Comparison of ENCODE assay signal across 32 mouse cellular contexts in the genomic region with DNA sequence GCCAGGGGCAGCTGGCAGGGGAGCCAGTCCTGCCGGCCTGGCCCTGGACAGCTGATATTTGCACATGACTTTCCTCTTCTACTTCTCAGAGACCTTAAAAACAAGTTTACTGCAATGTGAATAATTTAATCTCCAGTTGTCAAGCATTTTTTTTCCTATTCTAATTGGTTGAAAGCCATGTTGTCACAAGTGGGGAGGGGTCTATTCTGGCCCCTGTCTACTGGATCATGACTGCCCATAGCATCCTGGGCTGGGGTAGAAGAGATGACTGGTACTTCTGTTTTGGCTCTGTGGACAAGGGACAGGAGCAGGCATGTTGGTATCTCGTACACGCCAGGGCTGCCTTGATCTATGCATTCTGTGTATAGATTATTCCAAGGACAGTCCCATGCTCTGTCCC. TPM values are rescaled to one million over a fixed set of nuclear protein-coding genes. Genes with fewer than 3 reads are reported as not detected.
A peak's percentile ranks its signal among the peaks of the same experiment; 100 is the strongest.
DNase-seq lines count a peak whose midpoint lies in the region; ATAC-seq and TF ChIP-seq lines count a peak whose summit lies in the region.
"Had no signal": no experiment of that assay in that cellular context is flagged by ENCODE, and none has a peak within 500 bp of the region (broad histone marks: within the 10 kb centered on the region; RNA-seq: fewer than 3 reads in every experiment).

No protein-coding gene starts in this region.

- no peak overlapping the region for H3K4me2 ChIP-seq in hindbrain, embryonic 12.5 days (replicated peaks)
- no peak overlapping the region for H3K4me2 ChIP-seq in hindbrain, postnatal 0 days (ENCODE audit: low read depth, low read length)
- no peak overlapping the region for H3K4me2 ChIP-seq in midbrain, embryonic 12.5 days (replicated peaks)
- H3K4me2 ChIP-seq in hindbrain, embryonic 16.5 days (ENCODE audit: low read length), result no peak overlapping the region
- no peak overlapping the region for H3K4me2 ChIP-seq in midbrain, embryonic 15.5 days
- H3K4me2 ChIP-seq: limb, embryonic 15.5 days; lung, embryonic 14.5 days had no signal

- no peak for DNase-seq in hindbrain, postnatal 0 days (ENCODE audit: low spot score)
- DNase-seq in midbrain, embryonic 10.5 days (ENCODE audit: low spot score), result no peak
- DNase-seq in left cerebral cortex, adult 9 months (ENCODE audit: low spot score in 2 of 2), result no peak
- DNase-seq in cerebellum, adult 18-20 months, result no peak
- DNase-seq: adrenal gland, postnatal 25 days; B cell, adult 2 months; cerebellum, adult 11-12 months; gastrocnemius, postnatal 10 days; heart, postnatal 14 days; kidney, adult 9 months; kidney, postnatal 10 days; layer of hippocampus, postnatal 36 days; lung, embryonic 14.5 days; lung, postnatal 14 days had no signal

- WGBS in hindbrain, embryonic 12.5 days, result 80% methylated on average over 3 of the region's 3 CpGs
- 84% methylated on average over 3 of the region's 3 CpGs for WGBS in hindbrain, postnatal 0 days
- 84% methylated on average over 3 of the region's 3 CpGs for WGBS in midbrain, embryonic 12.5 days
- WGBS in midbrain, embryonic 10.5 days, result 89% methylated on average over 3 of the region's 3 CpGs
- WGBS in hindbrain, embryonic 16.5 days, result 75% methylated on average over 3 of the region's 3 CpGs
- 74% methylated on average over 3 of the region's 3 CpGs for WGBS in midbrain, embryonic 15.5 days

- no peak overlapping the region for H3K9ac ChIP-seq in hindbrain, embryonic 12.5 days
- no peak overlapping the region for H3K9ac ChIP-seq in hindbrain, postnatal 0 days (replicated peaks; ENCODE audit: low read length)
- H3K9ac ChIP-seq in midbrain, embryonic 12.5 days (replicated peaks), result no peak overlapping the region
- no peak overlapping the region for H3K9ac ChIP-seq in hindbrain, embryonic 16.5 days (ENCODE audit: low read depth, low read length)
- no peak overlapping the region for H3K9ac ChIP-seq in midbrain, embryonic 15.5 days
- H3K9ac ChIP-seq: limb, embryonic 15.5 days; lung, embryonic 14.5 days had no signal

- peak overlapping the region; percentile 41; the same call in 1 of the 2 replicates for H3K27ac ChIP-seq in hindbrain, embryonic 12.5 days
- H3K27ac ChIP-seq in hindbrain, postnatal 0 days, result no peak overlapping the region
- peak overlapping the region; percentile 49; the same call in 1 of the 2 replicates for H3K27ac ChIP-seq in midbrain, embryonic 12.5 days (replicated peaks)
- H3K27ac ChIP-seq in midbrain, embryonic 10.5 days (replicated peaks), result no peak overlapping the region
- H3K27ac ChIP-seq in hindbrain, embryonic 16.5 days (ENCODE audit: low read depth, low read length), result peak overlapping the region; percentile 32; the same call in 1 of the 2 replicates
- 0 out of 2 replicates have a peak overlapping the region, but pooled peaks have one; percentile 18 for H3K27ac ChIP-seq in midbrain, embryonic 15.5 days
- H3K27ac ChIP-seq: limb, embryonic 10.5 days; limb, embryonic 15.5 days had no signal

- no peaks in the 10 kb centered on the region for H3K27me3 ChIP-seq in hindbrain, embryonic 12.5 days
- no peaks in the 10 kb centered on the region for H3K27me3 ChIP-seq in hindbrain, postnatal 0 days (ENCODE audit: insufficient read depth, low read length)
- H3K27me3 ChIP-seq in midbrain, embryonic 12.5 days, result no peaks in the 10 kb centered on the region; the same call in 1 of the 2 replicates
- H3K27me3 ChIP-seq in midbrain, embryonic 10.5 days (ENCODE audit: low read depth, poor library complexity, severe bottlenecking), result no peaks in the 10 kb centered on the region
- no peaks in the 10 kb centered on the region for H3K27me3 ChIP-seq in hindbrain, embryonic 16.5 days (replicated peaks; ENCODE audit: control insufficient read depth, insufficient read depth, low read length)
- no peaks in the 10 kb centered on the region for H3K27me3 ChIP-seq in midbrain, embryonic 15.5 days (replicated peaks)
- H3K27me3 ChIP-seq: limb, embryonic 15.5 days had no signal

- H3K9me3 ChIP-seq in hindbrain, embryonic 12.5 days (replicated peaks), result no peaks in the 10 kb centered on the region
- no peaks in the 10 kb centered on the region for H3K9me3 ChIP-seq in hindbrain, postnatal 0 days (ENCODE audit: low read length)
- H3K9me3 ChIP-seq in midbrain, embryonic 12.5 days, result no peaks in the 10 kb centered on the region
- H3K9me3 ChIP-seq in midbrain, embryonic 10.5 days (replicated peaks), result no peaks in the 10 kb centered on the region
- H3K9me3 ChIP-seq in hindbrain, embryonic 16.5 days (ENCODE audit: control insufficient read depth, low read length), result no peaks in the 10 kb centered on the region
- H3K9me3 ChIP-seq in midbrain, embryonic 15.5 days, result no peaks in the 10 kb centered on the region
- H3K9me3 ChIP-seq: limb, embryonic 10.5 days; limb, embryonic 15.5 days had no signal

- no peak for ATAC-seq in hindbrain, embryonic 12.5 days (ENCODE audit: low FRiP score)
- ATAC-seq in hindbrain, postnatal 0 days, result no peak
- ATAC-seq in midbrain, embryonic 12.5 days (ENCODE audit: low FRiP score, low read depth), result no peak
- ATAC-seq in hindbrain, embryonic 16.5 days, result no peak
- ATAC-seq in midbrain, embryonic 15.5 days (replicated peaks), result no peak
- ATAC-seq: forebrain, embryonic 16.5 days; intestine, postnatal 0 days had no signal

- H3K4me3 ChIP-seq in hindbrain, embryonic 12.5 days, result no peak overlapping the region
- H3K4me3 ChIP-seq in hindbrain, postnatal 0 days (ENCODE audit: low read length), result no peak overlapping the region
- H3K4me3 ChIP-seq in midbrain, embryonic 12.5 days, result no peak overlapping the region
- no peak overlapping the region for H3K4me3 ChIP-seq in midbrain, embryonic 10.5 days
- H3K4me3 ChIP-seq in hindbrain, embryonic 16.5 days (ENCODE audit: low read length), result no peak overlapping the region
- no peak overlapping the region for H3K4me3 ChIP-seq in midbrain, embryonic 15.5 days
- H3K4me3 ChIP-seq: limb, embryonic 10.5 days; limb, embryonic 15.5 days; myocyte had no signal

- TF ChIP-seq CTCF in hindbrain, postnatal 0 days (IDR thresholded peaks at IDR 0.05; ENCODE audit: low read depth), result no peak

- H3K4me1 ChIP-seq in hindbrain, embryonic 12.5 days, result peaks cover 41% of the 10 kb centered on the region
- peaks cover 12% of the 10 kb centered on the region for H3K4me1 ChIP-seq in hindbrain, postnatal 0 days (ENCODE audit: insufficient read depth, low read length)
- H3K4me1 ChIP-seq in midbrain, embryonic 12.5 days, result peaks cover 30% of the 10 kb centered on the region
- H3K4me1 ChIP-seq in midbrain, embryonic 10.5 days, result peaks cover 36% of the 10 kb centered on the region
- H3K4me1 ChIP-seq in hindbrain, embryonic 16.5 days (ENCODE audit: control insufficient read depth, insufficient read depth, low read depth, low read length), result peaks cover 27% of the 10 kb centered on the region
- peaks cover 41% of the 10 kb centered on the region for H3K4me1 ChIP-seq in midbrain, embryonic 15.5 days

- H3K36me3 ChIP-seq in hindbrain, embryonic 12.5 days, result peaks cover 82% of the 10 kb centered on the region
- peaks cover 35% of the 10 kb centered on the region; the same call in 1 of the 2 replicates for H3K36me3 ChIP-seq in hindbrain, postnatal 0 days (ENCODE audit: insufficient read depth, low read length)
- peaks cover 71% of the 10 kb centered on the region for H3K36me3 ChIP-seq in midbrain, embryonic 12.5 days
- peaks cover 80% of the 10 kb centered on the region for H3K36me3 ChIP-seq in midbrain, embryonic 10.5 days
- H3K36me3 ChIP-seq in hindbrain, embryonic 16.5 days (ENCODE audit: control insufficient read depth, insufficient read depth, low read length), result peaks cover 38% of the 10 kb centered on the region
- H3K36me3 ChIP-seq in midbrain, embryonic 15.5 days (replicated peaks), result peaks cover 10% of the 10 kb centered on the region

RNA-seq across cellular contexts. Expression of a gene that starts 9.2 kb away (rescaled TPM):
- 85.6 and 86.3 TPM in 2 replicates for polyA plus RNA-seq in hindbrain, embryonic 12.5 days (2016; fragmentation: Nextera tagmentation; extraction: Ambion mirVana)
- 84.0 and 84.9 TPM in 2 replicates for total RNA-seq in hindbrain, postnatal 0 days (2014; rRNA removed)
- polyA plus RNA-seq in hindbrain, postnatal 0 days (2015; fragmentation: Nextera tagmentation; extraction: Ambion mirVana), result 54.7 and 56.7 TPM in 2 replicates
- 83.4 and 88.5 TPM in 2 replicates for polyA plus RNA-seq in midbrain, embryonic 12.5 days (2016; fragmentation: Nextera tagmentation; extraction: Ambion mirVana)
- polyA plus RNA-seq in midbrain, embryonic 10.5 days (2016; fragmentation: Nextera tagmentation; extraction: Ambion mirVana), result 17.2 and 39.7 TPM in 2 replicates
- 72.1 and 81.0 TPM in 2 replicates for polyA plus RNA-seq in hindbrain, embryonic 16.5 days (2015; fragmentation: Nextera tagmentation; extraction: Ambion mirVana)
- 103 and 106 TPM in 2 replicates for polyA plus RNA-seq in midbrain, embryonic 15.5 days (2015; fragmentation: Nextera tagmentation; extraction: Ambion mirVana)

RNA-seq across cellular contexts. Expression of a gene that starts 29.3 kb away (rescaled TPM):
- 36.5 and 37.3 TPM in 2 replicates for polyA plus RNA-seq in hindbrain, embryonic 12.5 days (2016; fragmentation: Nextera tagmentation; extraction: Ambion mirVana)
- total RNA-seq in hindbrain, postnatal 0 days (2014; rRNA removed), result 44.0 and 53.5 TPM in 2 replicates
- 31.3 and 34.7 TPM in 2 replicates for polyA plus RNA-seq in hindbrain, postnatal 0 days (2015; fragmentation: Nextera tagmentation; extraction: Ambion mirVana)
- 42.9 and 46.1 TPM in 2 replicates for polyA plus RNA-seq in midbrain, embryonic 12.5 days (2016; fragmentation: Nextera tagmentation; extraction: Ambion mirVana)
- 61.7 and 70.5 TPM in 2 replicates for polyA plus RNA-seq in midbrain, embryonic 10.5 days (2016; fragmentation: Nextera tagmentation; extraction: Ambion mirVana)
- polyA plus RNA-seq in hindbrain, embryonic 16.5 days (2015; fragmentation: Nextera tagmentation; extraction: Ambion mirVana), result 29.3 and 35.2 TPM in 2 replicates
- polyA plus RNA-seq in midbrain, embryonic 15.5 days (2015; fragmentation: Nextera tagmentation; extraction: Ambion mirVana), result 33.3 TPM in 2 replicates

RNA-seq across cellular contexts. Expression of a gene that starts 41.8 kb away (rescaled TPM):
- not detected in 2 replicates for polyA plus RNA-seq in hindbrain, embryonic 12.5 days (2016; fragmentation: Nextera tagmentation; extraction: Ambion mirVana)
- total RNA-seq in hindbrain, postnatal 0 days (2014; rRNA removed), result not detected in 2 replicates
- not detected in 2 replicates for polyA plus RNA-seq in hindbrain, postnatal 0 days (2015; fragmentation: Nextera tagmentation; extraction: Ambion mirVana)
- not detected in 2 replicates for polyA plus RNA-seq in midbrain, embryonic 12.5 days (2016; fragmentation: Nextera tagmentation; extraction: Ambion mirVana)
- polyA plus RNA-seq in midbrain, embryonic 10.5 days (2016; fragmentation: Nextera tagmentation; extraction: Ambion mirVana), result not detected in 2 replicates
- not detected in 2 replicates for polyA plus RNA-seq in hindbrain, embryonic 16.5 days (2015; fragmentation: Nextera tagmentation; extraction: Ambion mirVana)
- polyA plus RNA-seq in midbrain, embryonic 15.5 days (2015; fragmentation: Nextera tagmentation; extraction: Ambion mirVana), result not detected in 2 replicates
- total RNA-seq: adrenal gland, adult 18-20 months; adrenal gland, postnatal 25 days; gastrocnemius, postnatal 10 days; heart, postnatal 14 days; layer of hippocampus, postnatal 36 days; left cerebral cortex, postnatal 10 days had no signal
- polyA plus RNA-seq: embryonic facial prominence, embryonic 11.5 days; forebrain, embryonic 16.5 days; heart, embryonic 14.5 days; large intestine, adult 2 months; limb, embryonic 10.5 days; limb, embryonic 15.5 days; lung, embryonic 14.5 days; myocyte; neural tube, embryonic 14.5 days; small intestine, adult 2 months; stomach, embryonic 14.5 days; testis, adult 2 months had no signal

RNA-seq across cellular contexts. Expression of a gene that starts 49.9 kb away (rescaled TPM):
- 89.5 and 95.8 TPM in 2 replicates for polyA plus RNA-seq in hindbrain, embryonic 12.5 days (2016; fragmentation: Nextera tagmentation; extraction: Ambion mirVana)
- total RNA-seq in hindbrain, postnatal 0 days (2014; rRNA removed), result 62.8 and 77.5 TPM in 2 replicates
- 74.1 and 80.2 TPM in 2 replicates for polyA plus RNA-seq in hindbrain, postnatal 0 days (2015; fragmentation: Nextera tagmentation; extraction: Ambion mirVana)
- polyA plus RNA-seq in midbrain, embryonic 12.5 days (2016; fragmentation: Nextera tagmentation; extraction: Ambion mirVana), result 87.5 and 88.6 TPM in 2 replicates
- 106 and 108 TPM in 2 replicates for polyA plus RNA-seq in midbrain, embryonic 10.5 days (2016; fragmentation: Nextera tagmentation; extraction: Ambion mirVana)
- 98.2 and 98.7 TPM in 2 replicates for polyA plus RNA-seq in hindbrain, embryonic 16.5 days (2015; fragmentation: Nextera tagmentation; extraction: Ambion mirVana)
- 90.5 and 96.6 TPM in 2 replicates for polyA plus RNA-seq in midbrain, embryonic 15.5 days (2015; fragmentation: Nextera tagmentation; extraction: Ambion mirVana)

Comparison
In these comparisons a context has a peak if more than half of its experiments do, and no peak if none do; other contexts are left out.
1. H3K27ac ChIP-seq: peak in hindbrain, embryonic 12.5 days (single experiment), midbrain, embryonic 12.5 days (single experiment), hindbrain, embryonic 16.5 days (single experiment) and midbrain, embryonic 15.5 days (single experiment); none in hindbrain, postnatal 0 days (single experiment) and midbrain, embryonic 10.5 days (single experiment).